Mouse (Mus musculus) liver, adult 2 months (tissue): ENCODE results near the gene Siglecf. TPM values are rescaled to one million over a fixed set of nuclear protein-coding genes. Genes with fewer than 3 reads are reported as not detected.

Experiments
- DNase-seq: peaks from one replicate; pipeline ENCODE4 v3.0.0-alpha.2; 2011; ENCODE audit warnings: low read depth, low spot score; ENCODE audit errors: extremely low read depth
- H3K27ac ChIP-seq: fragments of 200-500 bp; replicated peaks from 2 replicates; pipeline ENCODE4 v1.5.1; 2012; ENCODE audit warnings: low read depth, mild to moderate bottlenecking, control low read depth, inconsistent platforms, low read length; ENCODE audit not compliant: insufficient read depth
- H3K27me3 ChIP-seq: fragments of 200-500 bp; 2 replicates; pipeline ENCODE4 v1.6.1; 2012; ENCODE audit warnings: mild to moderate bottlenecking, moderate library complexity, low read length, inconsistent platforms; ENCODE audit not compliant: control insufficient read depth, insufficient read depth
- H3K36me3 ChIP-seq: fragments of 200-500 bp; 2 replicates; pipeline ENCODE4 v1.6.1; 2012; ENCODE audit warnings: low read length, inconsistent platforms; ENCODE audit not compliant: control insufficient read depth, insufficient read depth
- H3K4me1 ChIP-seq: fragments of 200-500 bp; 2 replicates; pipeline ENCODE4 v1.6.1; 2011; ENCODE audit warnings: low read length; ENCODE audit not compliant: control insufficient read depth, insufficient read depth
- H3K4me3 ChIP-seq: fragments of 200-500 bp; 2 replicates; pipeline ENCODE4 v1.5.1; 2011; ENCODE audit warnings: low read depth, mild to moderate bottlenecking, control low read depth, low read length, moderate library complexity; ENCODE audit not compliant: insufficient read depth
- H3K79me2 ChIP-seq: fragments of 200-500 bp; 2 replicates; pipeline ENCODE4 v1.6.1; 2012; ENCODE audit warnings: inconsistent platforms, mild to moderate bottlenecking, low read length, moderate library complexity; ENCODE audit not compliant: control insufficient read depth, insufficient read depth
- H3K9ac ChIP-seq: fragments of 200-500 bp; 2 replicates; pipeline ENCODE4 v1.6.1; 2012; ENCODE audit warnings: low read depth, mild to moderate bottlenecking, control low read depth, inconsistent platforms, low read length
- CTCF ChIP-seq: fragments of 200-500 bp; IDR thresholded peaks from 2 replicates; pipeline ENCODE4 v1.5.1; 2011; ENCODE audit warnings: low read depth, low read length, control low read depth
- POLR2A ChIP-seq: fragments of 200-500 bp; IDR thresholded peaks from 2 replicates; pipeline ENCODE4 v1.6.1; 2011; ENCODE audit warnings: low read length, control low read depth; ENCODE audit not compliant: insufficient read depth; ENCODE audit errors: extremely low read depth
- WGBS: fragments of 180-500 bp; shearing (Covaris S2); methylation state at CpG from one replicate; pipeline ENCODE4 v1.1.7; 2018; 5-methylcytosine and 5-hydroxymethylcytosine counted together
- polyA plus RNA-seq: library from polyadenylated mRNA; depleted of rRNA; stranded (reverse); fragments of >200 nt; gene quantifications from 2 replicates; pipeline ENCODE4 v1.2.3, GENCODE M21; 2012; rRNA removed
- total RNA-seq: library from RNA; depleted of rRNA; stranded (reverse); fragments of >200 nt; gene quantifications from 2 replicates; pipeline ENCODE4 v1.2.3, GENCODE M21; 2014; rRNA removed

Siglecf gene
- total and polyA plus RNA-seq, 2 experiments = 0.09 to 0.10 TPM

DNA sequence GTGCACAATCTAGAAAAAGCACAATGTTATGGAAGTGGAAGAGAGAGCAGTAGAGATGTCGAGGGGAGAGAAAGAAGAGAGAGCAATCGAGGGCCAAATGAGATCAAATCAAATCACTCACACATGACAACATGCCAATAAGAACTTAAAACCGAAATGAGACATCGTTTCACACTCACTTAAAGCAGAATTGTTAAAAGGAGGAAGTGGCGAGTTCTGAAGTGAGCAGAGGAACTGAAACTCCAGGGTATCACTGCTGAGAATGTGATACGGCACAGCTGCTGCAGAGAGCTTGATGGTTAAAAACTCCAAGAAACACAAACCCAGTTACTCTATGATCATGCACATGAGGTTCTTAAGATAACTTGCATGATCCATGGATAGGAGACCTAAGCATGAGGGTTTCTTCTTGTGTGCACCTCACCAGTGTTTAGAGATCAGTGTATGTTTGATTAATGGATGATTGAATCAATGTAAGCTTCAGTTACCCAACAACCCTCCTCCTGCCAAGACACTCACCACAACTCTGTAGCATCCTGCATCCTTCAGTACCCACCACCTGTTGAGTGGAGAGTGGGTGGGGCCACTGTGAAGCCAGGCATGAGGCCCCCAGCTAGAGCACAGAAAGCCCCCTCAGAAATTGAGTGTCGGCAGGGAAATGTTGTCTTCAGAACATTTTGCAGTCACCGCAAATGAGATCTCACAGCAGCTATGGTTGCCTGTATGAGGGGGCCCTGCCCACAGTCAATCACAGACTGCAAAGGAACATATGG lies 41.4 kb downstream of the Siglecf start:
- H3K9ac ChIP-seq = no peak overlapping the region
- no peak overlapping the region for H3K27ac ChIP-seq
- WGBS = 73% methylated on average over 8 of the region's 8 CpGs
- no peaks in the 10 kb centered on the region for H3K36me3 ChIP-seq
- no peak overlapping the region for H3K4me3 ChIP-seq
- peak; percentile 23 for DNase-seq
- no peaks in the 10 kb centered on the region for H3K79me2 ChIP-seq
- H3K27me3 ChIP-seq = no peaks in the 10 kb centered on the region
- no peak for TF ChIP-seq CTCF
- TF ChIP-seq POLR2A = no peak
- no peaks in the 10 kb centered on the region for H3K4me1 ChIP-seq

DNA sequence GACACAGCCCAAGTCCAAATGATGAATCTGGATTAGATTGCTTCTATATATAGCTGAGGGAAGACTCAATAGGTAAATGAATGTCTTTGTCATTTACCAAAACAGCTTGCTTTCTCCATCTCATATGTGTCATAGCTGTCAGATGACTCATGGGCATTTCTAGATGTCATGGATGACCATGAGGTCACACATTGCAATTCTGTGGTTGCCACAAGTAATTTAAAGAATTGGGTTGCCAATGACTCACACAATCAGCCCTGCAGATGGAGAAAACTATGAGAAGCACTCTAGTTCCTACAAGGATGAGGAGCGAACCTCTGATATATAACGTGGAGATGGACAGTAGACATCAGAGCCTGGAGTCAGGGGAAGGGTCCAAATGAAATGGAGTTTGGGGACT lies 48.4 kb downstream of the Siglecf start:
- DNase-seq = no peak
- no peak for TF ChIP-seq POLR2A
- no peak for TF ChIP-seq CTCF
- H3K4me3 ChIP-seq = no peak overlapping the region
- no peak overlapping the region for H3K27ac ChIP-seq
- H3K36me3 ChIP-seq = no peaks in the 10 kb centered on the region
- H3K9ac ChIP-seq = no peak overlapping the region
- WGBS = 93% methylated on average over 2 of the region's 2 CpGs
- no peaks in the 10 kb centered on the region for H3K27me3 ChIP-seq
- H3K4me1 ChIP-seq = no peaks in the 10 kb centered on the region
- no peaks in the 10 kb centered on the region for H3K79me2 ChIP-seq

DNA sequence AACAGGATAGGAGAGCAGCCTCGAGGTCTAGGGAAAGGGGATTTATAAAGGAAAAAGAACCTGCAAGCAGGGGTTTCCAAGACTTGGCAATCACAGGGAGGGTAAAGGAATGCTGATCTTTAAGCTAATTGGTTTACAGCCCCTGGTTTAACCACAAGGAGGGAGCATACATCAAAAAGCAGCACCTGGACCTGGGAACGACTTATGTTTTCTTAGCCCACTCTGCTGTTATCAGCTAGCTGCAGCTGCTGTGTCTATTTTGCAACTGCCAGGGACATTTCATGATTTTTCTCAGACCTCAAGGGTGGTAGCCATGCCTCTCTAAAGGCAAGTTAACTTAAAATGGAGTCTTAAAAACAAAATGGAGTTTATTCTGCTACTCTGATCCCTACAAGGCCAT lies 51.6 kb downstream of the Siglecf start:
- no peaks in the 10 kb centered on the region for H3K36me3 ChIP-seq
- peaks cover 2% of the 10 kb centered on the region; the same call in 1 of the 2 replicates for H3K27me3 ChIP-seq
- no peaks in the 10 kb centered on the region for H3K4me1 ChIP-seq
- no peak for DNase-seq
- no peak overlapping the region for H3K9ac ChIP-seq
- no peaks in the 10 kb centered on the region for H3K79me2 ChIP-seq
- H3K27ac ChIP-seq = no peak overlapping the region
- TF ChIP-seq CTCF (no peak), POLR2A (no peak)
- 33% methylated on average over 2 of the region's 2 CpGs for WGBS
- no peak overlapping the region for H3K4me3 ChIP-seq

DNA sequence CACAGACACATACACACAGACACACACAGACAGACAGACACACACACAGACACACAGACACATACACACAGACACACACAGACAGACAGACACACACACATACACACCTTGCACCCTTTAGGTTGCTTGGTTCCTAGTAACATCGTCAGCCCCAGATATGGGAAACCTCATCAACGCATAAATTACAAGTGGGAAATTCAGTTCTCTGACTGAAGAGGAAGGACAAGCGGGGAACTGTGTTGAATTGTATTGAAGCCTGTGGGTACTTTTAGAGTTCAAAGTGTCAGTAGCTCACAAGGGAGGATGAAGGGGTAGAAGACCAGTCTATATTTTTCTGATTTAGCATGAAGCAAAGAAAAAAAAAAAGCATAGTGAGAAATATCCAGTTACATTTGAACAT lies 56.4 kb downstream of the Siglecf start:
- no peak overlapping the region for H3K27ac ChIP-seq
- 73% methylated on average over 3 of the region's 3 CpGs for WGBS
- no peak for DNase-seq
- TF ChIP-seq CTCF = no peak
- no peak for TF ChIP-seq POLR2A
- H3K79me2 ChIP-seq = no peaks in the 10 kb centered on the region
- H3K4me1 ChIP-seq = no peaks in the 10 kb centered on the region
- no peak overlapping the region for H3K9ac ChIP-seq
- no peak overlapping the region for H3K4me3 ChIP-seq
- no peaks in the 10 kb centered on the region for H3K36me3 ChIP-seq
- peaks cover 2% of the 10 kb centered on the region; the same call in 1 of the 2 replicates for H3K27me3 ChIP-seq

DNA sequence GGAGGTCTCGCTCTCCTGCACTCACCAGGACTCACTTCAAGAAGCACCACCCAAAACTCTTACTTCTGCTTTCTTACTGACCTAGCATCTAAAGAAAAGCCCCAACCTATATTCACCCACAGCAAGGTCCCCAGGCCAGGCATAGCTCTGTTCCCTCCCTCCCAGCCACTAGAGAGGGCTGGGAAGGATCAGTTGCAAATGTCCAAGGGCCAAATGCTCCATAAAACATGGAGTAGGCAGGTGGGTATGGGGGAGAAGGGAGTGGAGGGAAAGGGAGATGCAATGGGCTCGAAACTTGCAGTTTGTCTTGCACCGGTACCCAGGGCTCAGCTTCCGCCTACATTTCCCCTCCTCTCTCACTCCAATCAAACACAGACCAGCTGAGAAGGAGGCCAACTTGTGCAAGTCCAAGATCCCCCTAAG lies 57.0 kb downstream of the Siglecf start, which contains the start of gene Siglecg:
Siglecg (plus strand) TSS at position 74 of the 423 bp plus-strand sequence.
- H3K4me3 ChIP-seq = no peak within 1 kb of the TSS
- no peaks in the 10 kb centered on the region for H3K79me2 ChIP-seq
- H3K9ac ChIP-seq = no peak within 1 kb of the TSS
- DNase-seq = no peak
- TF ChIP-seq POLR2A (no peak), CTCF (no peak)
- no peaks in the 10 kb centered on the region for H3K36me3 ChIP-seq
- peaks cover 2% of the 10 kb centered on the region; the same call in 1 of the 2 replicates for H3K27me3 ChIP-seq
- WGBS = 70% methylated on average over 4 of the region's 4 CpGs
- H3K27ac ChIP-seq = no peak within 1 kb of the TSS
- H3K4me1 ChIP-seq = no peaks in the 10 kb centered on the region

DNA sequence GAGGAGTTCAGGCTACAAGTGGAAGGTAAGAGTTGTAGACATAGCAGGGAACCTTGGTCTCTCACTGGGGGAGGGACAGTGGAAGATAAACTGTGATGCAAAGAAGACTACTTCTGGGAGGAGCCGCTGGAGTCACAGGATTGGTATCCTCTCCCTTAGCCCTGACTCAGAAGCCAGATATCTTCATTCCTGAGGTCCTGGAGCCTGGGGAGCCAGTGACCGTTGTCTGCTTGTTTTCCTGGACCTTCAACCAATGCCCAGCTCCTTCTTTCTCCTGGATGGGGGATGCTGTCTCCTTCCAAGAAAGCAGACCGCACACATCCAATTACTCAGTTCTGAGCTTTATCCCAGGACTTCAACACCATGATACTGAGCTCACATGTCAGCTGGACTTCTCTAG lies 57.9 kb downstream of the Siglecf start:
- 68% methylated on average over 3 of the region's 3 CpGs for WGBS
- Histone ChIP-seq H3K9ac (no peak overlapping the region), H3K27me3 (peaks cover 2% of the 10 kb centered on the region; the same call in 1 of the 2 replicates), H3K36me3 (no peaks in the 10 kb centered on the region), H3K4me1 (no peaks in the 10 kb centered on the region), H3K4me3 (no peak overlapping the region), H3K27ac (no peak overlapping the region), H3K79me2 (no peaks in the 10 kb centered on the region)
- TF ChIP-seq CTCF = no peak
- TF ChIP-seq POLR2A = no peak
- DNase-seq = no peak

Other genes with a start within 250 kb of the Siglecf start
- not detected in 2 replicates for gene Zfp936, start 237.1 kb upstream of the Siglecf start, total RNA-seq
- gene Zfp936, start 237.1 kb upstream of the Siglecf start, polyA plus RNA-seq = not detected in 2 replicates
- gene Zfp715, start 38.0 kb upstream of the Siglecf start, total RNA-seq = 12.1 and 12.2 TPM in 2 replicates
- gene Zfp715, start 38.0 kb upstream of the Siglecf start, polyA plus RNA-seq = 1.7 and 1.8 TPM in 2 replicates
- gene Siglecg, start 56.9 kb downstream of the Siglecf start, total RNA-seq = 0.09 and 0.40 TPM in 2 replicates
- gene Siglecg, start 56.9 kb downstream of the Siglecf start, polyA plus RNA-seq = 0.36 and 1.1 TPM in 2 replicates
- gene Lim2, start 76.3 kb downstream of the Siglecf start, total RNA-seq = not detected in 2 replicates
- gene Lim2, start 76.3 kb downstream of the Siglecf start, polyA plus RNA-seq = not detected in 2 replicates
- 0.81 and 1.1 TPM in 2 replicates for gene Nkg7, start 85.7 kb downstream of the Siglecf start, total RNA-seq
- gene Nkg7, start 85.7 kb downstream of the Siglecf start, polyA plus RNA-seq = 1.7 and 2.5 TPM in 2 replicates
- gene Cldnd2, start 89.4 kb downstream of the Siglecf start, total RNA-seq = not detected in 2 replicates
- gene Cldnd2, start 89.4 kb downstream of the Siglecf start, polyA plus RNA-seq = 0.17 TPM in 1 of 2 replicates, not detected in the other
- gene Etfb, start 92.7 kb downstream of the Siglecf start, total RNA-seq = 473 and 572 TPM in 2 replicates
- gene Etfb, start 92.7 kb downstream of the Siglecf start, polyA plus RNA-seq = 330 and 416 TPM in 2 replicates
- not detected in 2 replicates for gene Gm45233, start 92.8 kb downstream of the Siglecf start, total RNA-seq
- 0.28 TPM in 1 of 2 replicates, not detected in the other for gene Gm45233, start 92.8 kb downstream of the Siglecf start, polyA plus RNA-seq
- 0.37 and 0.47 TPM in 2 replicates for gene Vsig10l, start 111.8 kb downstream of the Siglecf start, total RNA-seq
- gene Vsig10l, start 111.8 kb downstream of the Siglecf start, polyA plus RNA-seq = 0.80 and 1.6 TPM in 2 replicates
- 0.13 and 0.18 TPM in 2 replicates for gene Iglon5, start 138.7 kb downstream of the Siglecf start, total RNA-seq
- gene Iglon5, start 138.7 kb downstream of the Siglecf start, polyA plus RNA-seq = 0.62 and 0.81 TPM in 2 replicates
- not detected in 2 replicates for gene 4931406B18Rik, start 154.6 kb downstream of the Siglecf start, total RNA-seq
- gene 4931406B18Rik, start 154.6 kb downstream of the Siglecf start, polyA plus RNA-seq = not detected in 2 replicates
- gene Cd33, start 193.1 kb downstream of the Siglecf start, total RNA-seq = 0.28 and 1.3 TPM in 2 replicates
- gene Cd33, start 193.1 kb downstream of the Siglecf start, polyA plus RNA-seq = 0.16 and 1.0 TPM in 2 replicates
- gene Zfp658, start 210.9 kb downstream of the Siglecf start, total RNA-seq = 1.1 and 1.2 TPM in 2 replicates
- 0.20 and 0.49 TPM in 2 replicates for gene Zfp658, start 210.9 kb downstream of the Siglecf start, polyA plus RNA-seq
- gene Zfp719, start 228.3 kb downstream of the Siglecf start, total RNA-seq = 3.5 and 3.9 TPM in 2 replicates
- gene Zfp719, start 228.3 kb downstream of the Siglecf start, polyA plus RNA-seq = 0.59 and 1.1 TPM in 2 replicates